Mouse (Mus musculus) layer of hippocampus, adult 9-11 months (tissue): ENCODE measurements around the gene Nr6a1.

Experiments
- DNase-seq: peaks from one replicate; pipeline ENCODE4 v3.0.0; 2022

The Nr6a1 gene

DNA sequence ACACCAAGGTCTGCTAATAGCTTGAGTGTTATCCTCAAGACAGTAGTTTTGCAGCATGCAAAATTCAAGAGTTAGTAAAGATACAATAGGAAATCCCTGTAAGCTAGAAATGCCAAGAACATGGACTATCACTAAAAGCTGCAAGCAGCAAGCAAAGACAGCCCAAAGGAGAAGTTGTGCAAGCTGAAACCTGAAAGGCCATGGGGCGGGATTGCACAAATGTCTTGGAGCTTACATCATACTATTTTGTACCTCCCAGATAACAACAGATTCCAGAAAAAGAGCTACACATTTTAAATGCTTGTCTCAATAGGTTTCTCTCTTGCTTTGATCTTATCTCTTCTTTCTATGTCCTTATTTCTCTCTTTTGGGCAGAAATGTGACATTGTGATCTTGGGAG, 60.8 kb downstream of the Nr6a1 start:
- DNase-seq, result no peak

DNA sequence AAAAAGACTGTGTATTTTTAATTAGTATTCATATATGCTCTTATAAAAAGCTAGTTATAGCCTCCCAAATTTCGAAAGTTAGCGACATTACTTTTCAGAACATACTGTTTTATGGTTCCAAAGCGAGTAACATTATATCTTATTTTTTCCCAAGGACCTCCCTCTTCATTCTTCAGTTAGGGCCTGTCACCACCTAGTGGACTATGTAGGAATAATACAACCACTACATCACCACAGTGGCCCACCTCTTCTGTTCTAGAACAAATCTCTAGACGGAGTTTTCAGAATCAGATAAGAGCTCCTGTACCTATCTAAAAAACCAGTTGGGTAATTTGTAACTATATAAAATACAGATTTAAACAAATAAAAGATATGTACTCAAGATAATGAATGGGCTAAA, 63.5 kb downstream of the Nr6a1 start:
- no peak for DNase-seq

DNA sequence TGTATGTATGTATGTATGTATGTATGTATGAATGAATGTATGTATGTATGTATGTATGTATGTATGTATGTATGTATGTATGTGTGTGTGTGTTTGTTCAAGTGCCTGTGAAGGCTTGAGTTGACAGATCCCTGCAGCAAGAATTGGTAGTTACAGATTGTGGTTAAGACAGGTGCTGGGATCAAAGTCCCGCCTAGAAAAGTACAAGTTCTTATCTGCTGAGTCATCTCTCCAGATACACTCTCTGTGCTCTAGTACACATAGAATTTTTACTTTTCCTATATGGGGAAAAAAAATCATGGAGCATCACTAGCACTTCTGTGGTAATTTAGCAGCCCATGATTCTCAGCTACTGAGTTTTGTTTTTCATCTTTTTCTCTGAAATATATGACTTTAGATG, 75.7 kb downstream of the Nr6a1 start:
- DNase-seq, result no peak

GRCm38 (mm10) chr2:38846319-38846718, 81.2 kb downstream of the Nr6a1 start:
- no peak for DNase-seq

DNA sequence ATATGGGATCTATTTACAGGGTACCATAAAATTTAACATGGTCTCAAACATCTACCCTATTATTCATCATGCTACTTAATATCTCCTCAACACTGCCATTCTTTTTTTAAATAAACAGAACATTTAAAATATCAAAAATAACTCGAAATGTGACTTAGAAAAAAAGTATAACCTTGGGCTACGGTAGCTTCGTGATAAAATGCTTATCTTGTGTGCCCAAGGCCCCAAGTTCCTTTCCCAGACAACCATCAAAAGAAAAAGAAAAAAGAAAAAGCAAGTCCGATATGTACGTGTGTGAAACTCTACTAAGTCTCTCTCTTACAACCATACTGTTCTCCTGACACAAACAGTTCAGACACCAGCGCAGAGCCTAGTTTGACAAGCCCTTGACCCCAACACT, 92.0 kb downstream of the Nr6a1 start:
- no peak for DNase-seq

- no peak for DNase-seq
Measured at GRCm38 (mm10) chr2:38831976-38832375, 95.5 kb downstream of the Nr6a1 start.

DNA sequence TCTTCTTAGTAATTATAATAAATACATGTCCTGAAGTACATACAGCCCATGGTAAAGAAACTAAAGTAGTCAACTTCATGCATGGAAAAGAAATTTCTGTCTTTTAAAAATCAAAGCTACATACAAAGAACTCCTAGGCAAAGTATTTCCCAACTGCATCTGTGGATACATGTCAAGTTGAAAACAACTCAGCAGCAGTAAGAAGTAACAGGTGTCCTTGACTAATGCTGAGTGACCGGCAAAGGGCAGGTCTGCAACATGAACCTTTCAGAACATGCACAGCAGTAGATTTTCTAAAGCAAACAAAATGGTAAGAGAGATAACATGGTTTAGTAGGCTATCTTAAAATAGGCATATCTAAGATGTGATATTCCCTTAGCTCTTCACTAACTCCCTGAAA, 98.0 kb downstream of the Nr6a1 start:
- no peak for DNase-seq

DNA sequence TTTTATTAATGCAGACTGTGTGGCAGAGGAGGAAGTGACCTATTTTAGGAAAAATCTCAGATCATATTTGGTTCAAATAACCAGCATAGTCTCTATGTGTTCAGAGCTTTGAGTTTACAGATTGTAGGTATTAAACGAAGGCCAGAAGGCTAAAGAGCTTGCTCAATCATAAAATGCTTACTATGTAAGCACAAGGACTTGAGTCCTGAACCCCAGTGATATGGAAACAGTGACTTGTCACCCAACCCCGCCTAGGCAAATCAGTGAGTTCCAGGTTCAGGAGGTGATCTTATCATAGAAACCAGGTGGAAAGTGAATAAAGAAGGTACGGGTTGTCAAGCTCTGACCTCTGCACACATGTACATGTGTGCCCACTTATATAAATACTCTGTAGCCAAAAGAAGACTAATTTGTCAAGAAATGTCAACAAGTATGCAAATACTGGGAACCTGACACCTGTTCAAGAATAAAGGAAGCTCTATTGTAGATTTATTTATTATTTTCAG, 99.6 kb downstream of the Nr6a1 start:
- no peak for DNase-seq

- peak; percentile 5 for DNase-seq
Measured at GRCm38 (mm10) chr2:38826189-38826588, 101.3 kb downstream of the Nr6a1 start.

GRCm38 (mm10) chr2:38824791-38825768, 102.4 kb downstream of the Nr6a1 start:
- DNase-seq, result peak; percentile 37

GRCm38 (mm10) chr2:38823912-38824583, 103.4 kb downstream of the Nr6a1 start:
- peak; percentile 48 for DNase-seq

GRCm38 (mm10) chr2:38823406-38823805, 104.1 kb downstream of the Nr6a1 start:
- DNase-seq, result no peak

DNA sequence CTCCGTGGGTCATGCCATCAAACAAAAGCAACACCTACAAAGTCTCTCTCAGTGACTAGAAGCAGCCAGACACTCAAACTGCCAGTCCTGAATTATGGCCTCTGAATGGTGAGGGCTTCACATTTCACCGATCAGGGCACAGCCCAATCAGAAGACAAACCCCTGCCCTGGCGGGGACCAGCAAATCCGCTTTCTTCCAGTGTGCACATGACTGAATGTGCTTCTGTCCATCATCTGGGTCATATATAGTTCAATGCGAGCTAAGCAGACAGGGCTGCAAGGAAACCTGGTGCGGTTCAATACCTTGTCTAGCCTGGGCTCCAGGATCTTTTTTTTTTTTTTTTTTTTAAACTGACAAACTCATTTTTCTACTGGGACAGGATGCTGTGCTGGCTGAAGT, 104.5 kb downstream of the Nr6a1 start:
- DNase-seq, result peak; percentile 44

GRCm38 (mm10) chr2:38817487-38817886, 110.0 kb downstream of the Nr6a1 start:
- no peak for DNase-seq

- DNase-seq, result peak; percentile 47
Measured at GRCm38 (mm10) chr2:38797087-38797624, 130.3 kb downstream of the Nr6a1 start.

- DNase-seq, result no peak
Measured at GRCm38 (mm10) chr2:38787338-38787737, 140.2 kb downstream of the Nr6a1 start.

DNA sequence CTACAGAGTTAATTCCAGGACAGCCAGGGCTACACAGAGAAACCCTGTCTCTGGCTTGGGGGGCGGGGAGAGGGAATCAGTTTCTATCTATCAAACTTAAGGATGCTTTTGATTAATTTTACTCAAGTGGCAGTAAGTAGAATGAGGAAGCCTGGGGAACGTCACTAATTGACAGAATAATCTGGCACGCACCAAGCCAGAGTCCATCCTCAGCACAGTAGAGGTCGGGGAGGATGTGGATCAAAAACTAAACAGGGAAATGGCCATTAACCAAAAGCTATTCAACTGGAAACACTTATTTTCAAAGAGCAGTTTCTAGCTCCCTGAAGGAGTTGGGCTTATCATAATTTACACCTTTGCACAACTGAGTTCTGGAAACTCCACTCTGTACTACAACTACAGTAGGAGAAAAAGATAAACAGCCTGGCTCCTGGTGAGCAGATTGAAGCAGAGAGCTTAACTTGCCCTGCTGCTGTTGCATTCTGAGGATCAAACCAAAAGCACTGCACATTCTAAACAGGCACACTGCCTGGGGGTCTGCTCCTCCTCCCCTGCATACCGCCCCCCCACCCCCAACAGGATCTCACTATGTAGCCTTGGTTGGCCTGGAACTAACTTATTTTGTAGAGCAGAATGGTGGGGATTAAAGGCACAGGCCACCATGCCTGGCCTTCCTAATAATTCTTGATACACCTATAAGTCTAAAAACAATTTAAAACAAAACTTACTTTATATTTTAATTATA, 141.1 kb downstream of the Nr6a1 start:
- DNase-seq, result no peak

GRCm38 (mm10) chr2:38785113-38785512, 142.4 kb downstream of the Nr6a1 start:
- DNase-seq, result no peak

- DNase-seq, result no peak
Measured at GRCm38 (mm10) chr2:38784396-38784795, 143.1 kb downstream of the Nr6a1 start.

DNA sequence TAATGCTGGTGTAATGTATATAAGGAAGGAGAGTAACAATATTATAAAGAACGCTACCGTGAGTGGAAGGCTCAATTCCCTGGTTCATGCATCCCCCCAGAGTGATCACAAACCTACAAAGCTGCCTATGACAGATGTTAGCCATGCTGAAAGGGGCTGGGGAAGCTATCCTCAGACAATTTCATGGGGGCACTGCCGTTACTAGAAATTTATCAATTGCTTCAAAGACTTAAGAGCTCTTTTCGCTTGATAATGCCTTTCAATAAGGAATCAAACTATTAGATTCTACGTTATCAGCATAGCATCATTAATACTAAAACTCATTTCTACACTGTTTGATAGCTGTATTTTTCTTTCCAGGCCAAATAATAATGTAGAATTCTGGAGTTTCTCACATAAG, 144.1 kb downstream of the Nr6a1 start:
- no peak for DNase-seq

- no peak for DNase-seq
Measured at GRCm38 (mm10) chr2:38782731-38783130, 144.8 kb downstream of the Nr6a1 start.

DNA sequence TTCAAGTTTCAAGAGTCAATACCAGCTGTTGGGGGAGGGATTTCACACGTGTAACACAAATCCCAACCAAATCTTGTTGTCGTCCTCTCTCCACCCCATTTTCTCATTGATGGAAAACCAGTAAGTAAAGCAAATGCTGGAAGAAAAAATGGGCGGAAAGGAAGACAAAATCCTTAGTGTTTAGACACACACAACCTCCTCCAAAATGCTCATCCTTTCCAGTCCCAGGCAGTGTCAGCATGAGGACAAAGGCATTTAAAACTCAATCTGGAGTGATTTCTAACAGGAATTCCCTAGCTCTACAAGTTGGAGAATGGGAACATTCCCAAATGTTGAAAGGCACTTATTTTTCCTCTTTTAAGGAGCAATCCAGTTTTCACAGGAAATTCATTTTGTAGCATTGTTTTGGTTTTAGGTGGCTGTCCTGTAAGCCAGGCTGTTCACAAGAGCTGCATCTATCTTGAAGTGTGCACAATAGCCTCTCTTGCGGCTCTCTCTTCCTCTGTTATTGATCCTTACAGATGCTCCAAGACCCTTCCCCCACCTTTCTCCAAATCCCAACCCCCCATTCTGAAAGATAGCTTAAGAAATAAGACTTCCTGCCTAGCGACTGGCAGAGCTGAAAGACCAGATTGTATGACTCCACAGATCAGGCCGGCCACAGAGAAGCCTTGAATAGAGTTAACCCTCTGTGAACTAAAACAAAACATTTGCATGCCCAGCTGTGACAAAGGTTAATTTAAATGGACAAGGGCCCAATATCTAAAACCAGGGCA, 145.4 kb downstream of the Nr6a1 start:
- DNase-seq, result no peak
